8 mouse cellular contexts compared by ENCODE assay signal in genomic region chr2:105904757-105905146, GRCm38 (mm10). TPM values are rescaled to one million over a fixed set of nuclear protein-coding genes. Genes with fewer than 3 reads are reported as not detected.
A peak's percentile ranks its signal among the peaks of the same experiment; 100 is the strongest.
DNase-seq lines count a peak whose midpoint lies in the region; ATAC-seq lines count a peak whose summit lies in the region.

No protein-coding gene starts in this region.

- DNase-seq in heart, postnatal 25 days (ENCODE audit: low spot score): no peak
- DNase-seq in MEL-GATA-1-ER (ENCODE audit: extremely low read depth, low read depth): peak; percentile 40
- no peak for DNase-seq in hindbrain, embryonic 10.5 days (ENCODE audit: low spot score)
- no peak for DNase-seq in natural killer cell, adult 2 months (ENCODE audit: low spot score in 2 of 2)
- no peak for DNase-seq in spleen, postnatal 4 days (ENCODE audit: low spot score in 2 of 2)
- no peak for DNase-seq in thymus, postnatal 10 days (ENCODE audit: low spot score in 2 of 2)

- H3K4me1 ChIP-seq in heart, embryonic 13.5 days: peaks cover 13% of the 10 kb centered on the region
- H3K4me1 ChIP-seq in hindbrain, embryonic 10.5 days (replicated peaks): peaks cover 19% of the 10 kb centered on the region

- peak overlapping the region; percentile 85 for H3K9ac ChIP-seq in heart, embryonic 13.5 days

- peaks cover 10% of the 10 kb centered on the region for H3K36me3 ChIP-seq in heart, embryonic 13.5 days
- H3K36me3 ChIP-seq in hindbrain, embryonic 10.5 days: 0 out of 2 replicates have a peak, but pooled peaks cover 5% of the 10 kb centered on the region

- no peaks in the 10 kb centered on the region for H3K27me3 ChIP-seq in heart, embryonic 13.5 days (replicated peaks)
- no peaks in the 10 kb centered on the region for H3K27me3 ChIP-seq in hindbrain, embryonic 10.5 days (ENCODE audit: insufficient read depth, poor library complexity, severe bottlenecking)

- H3K4me3 ChIP-seq in heart, embryonic 13.5 days: peak overlapping the region; percentile 74
- H3K4me3 ChIP-seq in hindbrain, embryonic 10.5 days: peak overlapping the region; percentile 83

- ATAC-seq in heart, embryonic 13.5 days (ENCODE audit: extremely low read depth, insufficient number of reproducible peaks, low FRiP score, low TSS enrichment): no peak
- peak; percentile 53 for ATAC-seq in megakaryocyte-erythroid progenitor cell, adult 5-6 weeks (replicated peaks; ENCODE audit: low FRiP score, low TSS enrichment, poor library complexity, severe bottlenecking)

- WGBS in heart, embryonic 13.5 days: 1% methylated on average over 12 of the region's 12 CpGs
- WGBS in hindbrain, embryonic 10.5 days: 1% methylated on average over 12 of the region's 12 CpGs

- peak overlapping the region; percentile 74 for H3K27ac ChIP-seq in heart, embryonic 13.5 days (replicated peaks)
- peak overlapping the region; percentile 93 for H3K27ac ChIP-seq in hindbrain, embryonic 10.5 days

- H3K4me2 ChIP-seq in heart, embryonic 13.5 days: peak overlapping the region; percentile 87

- no peaks in the 10 kb centered on the region for H3K9me3 ChIP-seq in heart, embryonic 13.5 days
- H3K9me3 ChIP-seq in hindbrain, embryonic 10.5 days: no peaks in the 10 kb centered on the region

- intact Hi-C loops in heart, postnatal 25 days (cut with DNase I): loop anchor here (5.0 kb wide), 1 partner anchor 98 kb away; the partner anchor contains the start of gene Dnajc24

RNA-seq across cellular contexts. Expression of gene Immp1l, which starts 0.3 kb away (rescaled TPM):
- polyA plus RNA-seq in heart, embryonic 13.5 days (2015; fragmentation: Nextera tagmentation; extraction: Ambion mirVana): 108 and 125 TPM in 2 replicates
- total RNA-seq in heart, postnatal 25 days (2021): 10 to 100 TPM; 86.8 to 92.3 TPM
- polyA plus RNA-seq in hindbrain, embryonic 10.5 days (2016; fragmentation: Nextera tagmentation; extraction: Ambion mirVana): 125 and 131 TPM in 2 replicates
- total RNA-seq in megakaryocyte-erythroid progenitor cell, adult 5-6 weeks (2014; fragmentation: Nextera tagmentation): 47.5 and 61.7 TPM in 2 replicates
- 55.6 and 72.8 TPM in 2 replicates for total RNA-seq in megakaryocyte-erythroid progenitor cell, adult 5-6 weeks (2017)

RNA-seq across cellular contexts. Expression of gene Elp4, which starts 0.4 kb away (rescaled TPM):
- 18.0 and 19.3 TPM in 2 replicates for polyA plus RNA-seq in heart, embryonic 13.5 days (2015; fragmentation: Nextera tagmentation; extraction: Ambion mirVana)
- total RNA-seq in heart, postnatal 25 days (2021): 10 to 100 TPM; 11.3 to 14.0 TPM
- 49.8 and 55.2 TPM in 2 replicates for polyA plus RNA-seq in hindbrain, embryonic 10.5 days (2016; fragmentation: Nextera tagmentation; extraction: Ambion mirVana)
- total RNA-seq in megakaryocyte-erythroid progenitor cell, adult 5-6 weeks (2014; fragmentation: Nextera tagmentation): 21.5 and 41.7 TPM in 2 replicates
- 20.7 and 30.3 TPM in 2 replicates for total RNA-seq in megakaryocyte-erythroid progenitor cell, adult 5-6 weeks (2017)
